Mouse (Mus musculus) spleen, adult 2 months (tissue): ENCODE measurements around the gene Rcor3. TPM values are rescaled to one million over a fixed set of nuclear protein-coding genes. Genes with fewer than 3 reads are reported as not detected.

Experiments
- DNase-seq, 2 experiments: peaks; one replicate each; pipeline versions ENCODE4 v3.0.0 to v3.0.0-alpha.2; 2012 to 2021; ENCODE audit warnings: low spot score in 2 of 2, low read depth in 1 of 2
- H3K27ac ChIP-seq: fragments of 200-500 bp; 2 replicates; pipeline ENCODE4 v1.5.1; 2012; ENCODE audit warnings: low read length, inconsistent platforms; ENCODE audit not compliant: insufficient read depth
- H3K27me3 ChIP-seq: fragments of 200-500 bp; 2 replicates; pipeline ENCODE4 v1.6.1; 2012; ENCODE audit warnings: mild to moderate bottlenecking, moderate library complexity, low read length, inconsistent platforms; ENCODE audit not compliant: control insufficient read depth, insufficient read depth
- H3K36me3 ChIP-seq: fragments of 200-500 bp; 2 replicates; pipeline ENCODE4 v1.6.1; 2012; ENCODE audit warnings: mild to moderate bottlenecking, low read length, inconsistent platforms; ENCODE audit not compliant: control insufficient read depth, insufficient read depth
- H3K4me1 ChIP-seq: fragments of 200-500 bp; 2 replicates; pipeline ENCODE4 v1.6.1; 2011; ENCODE audit warnings: inconsistent platforms; ENCODE audit not compliant: control insufficient read depth, insufficient read depth, insufficient read length
- H3K4me3 ChIP-seq: fragments of 200-500 bp; 2 replicates; pipeline ENCODE4 v1.5.1; 2011; ENCODE audit warnings: mild to moderate bottlenecking, inconsistent platforms; ENCODE audit not compliant: insufficient read depth, insufficient read length; ENCODE audit errors: extremely low read depth
- CTCF ChIP-seq: fragments of 200-500 bp; IDR thresholded peaks from 2 replicates; pipeline ENCODE4 v1.5.1; 2011; ENCODE audit warnings: mild to moderate bottlenecking, inconsistent platforms; ENCODE audit not compliant: insufficient read depth, insufficient read length, insufficient replicate concordance; ENCODE audit errors: extremely low read depth
- POLR2A ChIP-seq: fragments of 200-500 bp; IDR thresholded peaks from 2 replicates; pipeline ENCODE4 v1.6.1; 2011; ENCODE audit warnings: low read depth, low read length, inconsistent platforms
- WGBS: fragments of 180-500 bp; shearing (Covaris S2); methylation state at CpG from one replicate; pipeline ENCODE4 v1.1.7; 2018; 5-methylcytosine and 5-hydroxymethylcytosine counted together
- polyA plus RNA-seq: library from polyadenylated mRNA; depleted of rRNA; stranded (reverse); fragments of >200 nt; gene quantifications from 2 replicates; pipeline ENCODE4 v1.2.3, GENCODE M21; 2012

Gene Rcor3
- polyA plus RNA-seq, 1 experiment: 16.7 TPM

- Histone ChIP-seq H3K4me1 (peaks cover 40% of the 10 kb centered on the region; the same call in 1 of the 2 replicates), H3K4me3 (peak overlapping the region; percentile 90), H3K27ac (peak overlapping the region; percentile 97), H3K27me3 (no peaks in the 10 kb centered on the region), H3K36me3 (peaks cover 3% of the 10 kb centered on the region; the same call in 1 of the 2 replicates)
- TF ChIP-seq CTCF: no peak
- TF ChIP-seq POLR2A: no peak
- no peak for DNase-seq
- WGBS: 73% methylated on average over 3 of the region's 3 CpGs
These were observed 47.6 kb downstream of the Rcor3 start for GRCm38 (mm10) chr1:192090281-192090680.

- peaks cover 3% of the 10 kb centered on the region; the same call in 1 of the 2 replicates for H3K36me3 ChIP-seq
These were observed 48.4 kb downstream of the Rcor3 start for GRCm38 (mm10) chr1:192089208-192090166.

GRCm38 (mm10) chr1:192088011-192088410, 49.9 kb downstream of the Rcor3 start:
- TF ChIP-seq POLR2A (no peak), CTCF (no peak)
- H3K36me3 ChIP-seq: peaks cover 3% of the 10 kb centered on the region; the same call in 1 of the 2 replicates
- peaks cover 46% of the 10 kb centered on the region; the same call in 1 of the 2 replicates for H3K4me1 ChIP-seq
- no peak overlapping the region for H3K4me3 ChIP-seq
- DNase-seq: no peak
- 48% methylated on average over 4 of the region's 4 CpGs for WGBS
- peak overlapping the region; percentile 94 for H3K27ac ChIP-seq
- no peaks in the 10 kb centered on the region for H3K27me3 ChIP-seq

More at GRCm38 (mm10) chr1:192089208-192090166, 48.4 kb downstream of the Rcor3 start:
- peak overlapping the region; percentile 19; the same call in 1 of the 2 replicates for H3K4me3 ChIP-seq
- TF ChIP-seq POLR2A (no peak), CTCF (no peak)
- WGBS: 45% methylated on average over 9 of the region's 9 CpGs
- peaks cover 46% of the 10 kb centered on the region; the same call in 1 of the 2 replicates for H3K4me1 ChIP-seq
- peak; percentile 58 to 60 for DNase-seq
- peak overlapping the region; percentile 97 for H3K27ac ChIP-seq
- H3K27me3 ChIP-seq: no peaks in the 10 kb centered on the region

GRCm38 (mm10) chr1:192087098-192087497, 50.8 kb downstream of the Rcor3 start:
- TF ChIP-seq CTCF: no peak
- TF ChIP-seq POLR2A: no peak
- 59% methylated on average over 4 of the region's 4 CpGs for WGBS
- H3K4me3 ChIP-seq: peak overlapping the region; percentile 11; the same call in 1 of the 2 replicates
- H3K27me3 ChIP-seq: no peaks in the 10 kb centered on the region
- no peak for DNase-seq
- peak overlapping the region; percentile 94 for H3K27ac ChIP-seq
- peaks cover 3% of the 10 kb centered on the region; the same call in 1 of the 2 replicates for H3K36me3 ChIP-seq
- H3K4me1 ChIP-seq: peaks cover 49% of the 10 kb centered on the region; the same call in 1 of the 2 replicates

- H3K36me3 ChIP-seq: peaks cover 3% of the 10 kb centered on the region; the same call in 1 of the 2 replicates
- DNase-seq: peak; percentile 41 to 67
- peak overlapping the region; percentile 48 for H3K4me3 ChIP-seq
These were observed 51.4 kb downstream of the Rcor3 start for GRCm38 (mm10) chr1:192086279-192087037.

GRCm38 (mm10) chr1:192085218-192085617, 52.6 kb downstream of the Rcor3 start:
- WGBS: 94% methylated on average over 10 of the region's 10 CpGs
- H3K4me1 ChIP-seq: peaks cover 56% of the 10 kb centered on the region; the same call in 1 of the 2 replicates
- no peak for DNase-seq
- no peak for TF ChIP-seq POLR2A
- TF ChIP-seq CTCF: no peak
- H3K27ac ChIP-seq: peak overlapping the region; percentile 82
- peak overlapping the region; percentile 28; the same call in 1 of the 2 replicates for H3K4me3 ChIP-seq
- H3K36me3 ChIP-seq: peaks cover 3% of the 10 kb centered on the region; the same call in 1 of the 2 replicates
- no peaks in the 10 kb centered on the region for H3K27me3 ChIP-seq

More at GRCm38 (mm10) chr1:192086279-192087037, 51.4 kb downstream of the Rcor3 start:
- WGBS: 27% methylated on average over 12 of the region's 12 CpGs
- TF ChIP-seq CTCF (no peak), POLR2A (no peak; the same call in 1 of the 2 replicates)
- H3K4me1 ChIP-seq: peaks cover 54% of the 10 kb centered on the region; the same call in 1 of the 2 replicates
- peak overlapping the region; percentile 94 for H3K27ac ChIP-seq
- no peaks in the 10 kb centered on the region for H3K27me3 ChIP-seq
